Mouse (Mus musculus) spleen, adult 2 months (tissue): ENCODE results near the gene Stx8. TPM values are rescaled to one million over a fixed set of nuclear protein-coding genes. Genes with fewer than 3 reads are reported as not detected.

ENCODE experiments used
- DNase-seq, 2 experiments: peaks; one replicate each; pipeline versions ENCODE4 v3.0.0 to v3.0.0-alpha.2; 2012 to 2021; ENCODE audit warnings: low spot score in 2 of 2, low read depth in 1 of 2
- H3K27ac ChIP-seq: fragments of 200-500 bp; 2 replicates; pipeline ENCODE4 v1.5.1; 2012; ENCODE audit warnings: low read length, inconsistent platforms; ENCODE audit not compliant: insufficient read depth
- H3K27me3 ChIP-seq: fragments of 200-500 bp; 2 replicates; pipeline ENCODE4 v1.6.1; 2012; ENCODE audit warnings: mild to moderate bottlenecking, moderate library complexity, low read length, inconsistent platforms; ENCODE audit not compliant: control insufficient read depth, insufficient read depth
- H3K36me3 ChIP-seq: fragments of 200-500 bp; 2 replicates; pipeline ENCODE4 v1.6.1; 2012; ENCODE audit warnings: mild to moderate bottlenecking, low read length, inconsistent platforms; ENCODE audit not compliant: control insufficient read depth, insufficient read depth
- H3K4me1 ChIP-seq: fragments of 200-500 bp; 2 replicates; pipeline ENCODE4 v1.6.1; 2011; ENCODE audit warnings: inconsistent platforms; ENCODE audit not compliant: control insufficient read depth, insufficient read depth, insufficient read length
- H3K4me3 ChIP-seq: fragments of 200-500 bp; 2 replicates; pipeline ENCODE4 v1.5.1; 2011; ENCODE audit warnings: mild to moderate bottlenecking, inconsistent platforms; ENCODE audit not compliant: insufficient read depth, insufficient read length; ENCODE audit errors: extremely low read depth
- CTCF ChIP-seq: fragments of 200-500 bp; IDR thresholded peaks from 2 replicates; pipeline ENCODE4 v1.5.1; 2011; ENCODE audit warnings: mild to moderate bottlenecking, inconsistent platforms; ENCODE audit not compliant: insufficient read depth, insufficient read length, insufficient replicate concordance; ENCODE audit errors: extremely low read depth
- POLR2A ChIP-seq: fragments of 200-500 bp; IDR thresholded peaks from 2 replicates; pipeline ENCODE4 v1.6.1; 2011; ENCODE audit warnings: low read depth, low read length, inconsistent platforms
- WGBS: fragments of 180-500 bp; shearing (Covaris S2); methylation state at CpG from one replicate; pipeline ENCODE4 v1.1.7; 2018; 5-methylcytosine and 5-hydroxymethylcytosine counted together
- polyA plus RNA-seq: library from polyadenylated mRNA; depleted of rRNA; stranded (reverse); fragments of >200 nt; gene quantifications from 2 replicates; pipeline ENCODE4 v1.2.3, GENCODE M21; 2012

Gene Stx8
- polyA plus RNA-seq, 1 experiment: 3.2 TPM

GRCm38 (mm10) chr11:67973225-67973624 is 7.2 kb downstream of the Stx8 start:
- TF ChIP-seq POLR2A (no peak), CTCF (no peak)
- no peak overlapping the region for H3K27ac ChIP-seq
- no peak for DNase-seq
- no peaks in the 10 kb centered on the region for H3K4me1 ChIP-seq
- no peaks in the 10 kb centered on the region for H3K27me3 ChIP-seq
- H3K4me3 ChIP-seq: no peak overlapping the region
- 93% methylated on average over 5 of the region's 5 CpGs for WGBS
- peaks cover 11% of the 10 kb centered on the region for H3K36me3 ChIP-seq

- Histone ChIP-seq H3K4me3 (no peak overlapping the region), H3K4me1 (no peaks in the 10 kb centered on the region), H3K36me3 (peaks cover 9% of the 10 kb centered on the region), H3K27me3 (no peaks in the 10 kb centered on the region), H3K27ac (no peak overlapping the region)
- WGBS: 28% methylated on average over 2 of the region's 2 CpGs
- TF ChIP-seq CTCF (no peak), POLR2A (no peak)
- no peak for DNase-seq
Observed at GRCm38 (mm10) chr11:67975252-67975651, 9.3 kb downstream of the Stx8 start.

GRCm38 (mm10) chr11:67983564-67983963 is 17.6 kb downstream of the Stx8 start:
- Histone ChIP-seq H3K27me3 (no peaks in the 10 kb centered on the region), H3K4me3 (no peak overlapping the region), H3K36me3 (peaks cover 9% of the 10 kb centered on the region), H3K27ac (no peak overlapping the region), H3K4me1 (no peaks in the 10 kb centered on the region)
- DNase-seq: no peak
- TF ChIP-seq CTCF: no peak
- no peak for TF ChIP-seq POLR2A
- WGBS: 87% methylated on average over 6 of the region's 6 CpGs

DNA sequence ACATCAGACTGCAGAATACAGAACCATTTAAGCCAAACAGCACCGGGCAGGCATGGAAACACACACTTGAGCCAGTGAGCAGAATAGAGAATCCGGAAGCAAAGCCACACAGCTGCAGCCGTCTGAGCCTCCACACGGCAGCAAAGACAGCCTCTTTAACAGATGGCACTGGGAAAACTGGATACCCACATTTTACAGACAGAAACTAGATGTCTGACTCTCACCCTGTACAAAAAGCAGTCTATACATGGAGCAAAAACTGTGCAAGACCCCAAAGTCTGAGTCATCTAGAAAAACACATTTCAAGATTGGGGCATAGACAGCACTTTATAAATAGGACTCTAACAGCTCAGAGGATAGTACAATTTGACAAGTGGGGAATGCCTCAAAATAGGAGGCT is 25.2 kb downstream of the Stx8 start:
- Histone ChIP-seq H3K27ac (no peak overlapping the region), H3K4me1 (no peaks in the 10 kb centered on the region), H3K4me3 (no peak overlapping the region), H3K36me3 (peaks cover 3% of the 10 kb centered on the region), H3K27me3 (no peaks in the 10 kb centered on the region)
- DNase-seq: no peak
- whole genome bisulfite sequencing: 92% methylated on average over 4 of the region's 4 CpGs
- no peak for TF ChIP-seq POLR2A
- TF ChIP-seq CTCF: no peak

GRCm38 (mm10) chr11:67995965-67996364 is 30.0 kb downstream of the Stx8 start:
- Histone ChIP-seq H3K4me3 (no peak overlapping the region), H3K27ac (no peak overlapping the region), H3K36me3 (no peaks in the 10 kb centered on the region; the same call in none of the 2 replicates), H3K4me1 (no peaks in the 10 kb centered on the region), H3K27me3 (no peaks in the 10 kb centered on the region)
- 70% methylated on average over 4 of the region's 4 CpGs for WGBS
- TF ChIP-seq POLR2A (no peak), CTCF (no peak)
- DNase-seq: no peak

- H3K4me1 ChIP-seq: no peaks in the 10 kb centered on the region
- H3K4me3 ChIP-seq: no peak overlapping the region
- H3K27me3 ChIP-seq: no peaks in the 10 kb centered on the region
- 85% methylated on average over 3 of the region's 3 CpGs for WGBS
- no peak for DNase-seq
- no peak for TF ChIP-seq POLR2A
- TF ChIP-seq CTCF: no peak
- H3K36me3 ChIP-seq: no peaks in the 10 kb centered on the region; the same call in none of the 2 replicates
- H3K27ac ChIP-seq: no peak overlapping the region
Observed at GRCm38 (mm10) chr11:67998905-67999304, 32.9 kb downstream of the Stx8 start.

GRCm38 (mm10) chr11:67999629-68000028 is 33.6 kb downstream of the Stx8 start:
- no peaks in the 10 kb centered on the region for H3K27me3 ChIP-seq
- no peak overlapping the region for H3K4me3 ChIP-seq
- TF ChIP-seq CTCF (no peak), POLR2A (no peak)
- no peaks in the 10 kb centered on the region for H3K4me1 ChIP-seq
- DNase-seq: no peak
- 86% methylated on average over 5 of the region's 5 CpGs for whole genome bisulfite sequencing
- H3K36me3 ChIP-seq: no peaks in the 10 kb centered on the region; the same call in none of the 2 replicates
- H3K27ac ChIP-seq: no peak overlapping the region

- Histone ChIP-seq H3K36me3 (no peaks in the 10 kb centered on the region; the same call in 1 of the 2 replicates), H3K27me3 (no peaks in the 10 kb centered on the region), H3K4me1 (no peaks in the 10 kb centered on the region), H3K27ac (no peak overlapping the region), H3K4me3 (no peak overlapping the region)
- peak; percentile 70; the same call in 1 of the 2 replicates for TF ChIP-seq CTCF
- no peak for TF ChIP-seq POLR2A
- 25% methylated on average over 6 of the region's 6 CpGs for WGBS
- peak in 1 of 2 experiments; percentile 43 for DNase-seq
Observed at GRCm38 (mm10) chr11:68004191-68004590, 38.2 kb downstream of the Stx8 start.
